Mouse (Mus musculus) gastrocnemius, adult 2 months (tissue): ENCODE results near the gene Dmd. TPM values are rescaled to one million over a fixed set of nuclear protein-coding genes. Genes with fewer than 3 reads are reported as not detected.
A peak's percentile ranks its signal among the peaks of the same experiment; 100 is the strongest.
"Not testable (repeated sequence)": the region's sequence is repeated elsewhere in the genome, so short reads cannot be mapped to it uniquely, and the experiment has no call there.

Experiments used
- DNase-seq: peaks from one replicate; pipeline ENCODE4 v3.0.0; 2022
- H3K27ac ChIP-seq: fragments of 200-600 bp; 2 replicates; pipeline ENCODE4 v1.8.1; 2022; ENCODE audit warnings: mild to moderate bottlenecking
- H3K4me3 ChIP-seq: fragments of 200-600 bp; 2 replicates; pipeline ENCODE4 v1.8.1; 2022; ENCODE audit warnings: mild to moderate bottlenecking, moderate library complexity
- CTCF ChIP-seq: fragments of 200-600 bp; IDR thresholded peaks from 2 replicates; pipeline ENCODE4 v1.8.1; 2022; ENCODE audit warnings: antibody characterized with exemption, mild to moderate bottlenecking, moderate library complexity
- intact Hi-C: fragments of 180-260 bp; cut with DNase I; formaldehyde crosslinking; loops from one replicate; pipeline ENCODE4 v1.15.1; 2025
- total RNA-seq, 2 experiments: library from RNA; stranded (reverse); gene quantifications; 2 replicates each; pipeline ENCODE4 v1.2.3; 2021

The Dmd gene
- total RNA-seq, 2 experiments from 2014 or later, result 103 to 111 TPM

DNA sequence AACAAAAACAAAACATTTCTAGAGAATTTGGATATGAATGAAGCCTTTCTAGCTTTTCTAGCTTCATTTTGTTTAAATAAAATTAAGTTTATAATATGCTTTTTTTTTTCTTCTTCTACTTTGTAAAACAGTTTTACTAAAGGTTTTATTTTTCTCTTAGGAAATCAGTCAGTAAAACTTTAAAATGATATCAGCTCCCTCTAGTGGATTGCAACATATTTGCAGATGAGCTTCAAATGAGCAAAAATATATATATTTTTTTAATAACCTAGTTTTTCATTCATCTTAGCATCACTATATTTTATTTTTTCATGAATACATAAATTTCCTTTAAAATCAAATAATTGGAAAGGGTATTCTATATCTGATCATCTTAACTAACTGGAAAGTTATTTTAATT lies 838.7 kb downstream of the Dmd start:
- TF ChIP-seq CTCF, result peak; percentile 41; the same call in 1 of the 2 replicates
- intact Hi-C loops, result no loop called here
- no peak for DNase-seq
- H3K4me3 ChIP-seq, result no peak overlapping the region
- no peak overlapping the region for H3K27ac ChIP-seq

GRCm38 (mm10) chrX:83867469-83867868 lies 918.8 kb downstream of the Dmd start:
- peak; percentile 58 for TF ChIP-seq CTCF
- intact Hi-C loops, H3K4me3 ChIP-seq, H3K27ac ChIP-seq: not testable (repeated sequence)
- peak; percentile 14 for DNase-seq

DNA sequence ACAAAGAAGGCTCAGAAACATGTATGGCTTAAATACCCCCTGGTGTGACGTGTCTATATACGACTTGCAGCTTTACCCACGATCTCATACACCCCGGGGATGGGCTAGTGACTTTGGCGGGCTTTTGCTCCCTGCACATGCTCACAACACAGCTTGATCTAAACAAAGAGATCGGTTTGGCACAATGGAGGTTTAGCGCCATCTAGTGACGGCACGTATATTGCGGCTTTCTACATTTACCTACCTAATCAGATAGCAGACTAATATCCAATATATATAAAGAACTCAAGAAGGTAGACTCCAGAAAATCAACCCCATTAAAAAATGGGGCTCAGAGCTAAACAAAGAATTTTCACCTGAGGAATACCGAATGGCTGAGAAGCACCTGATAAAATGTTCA lies 926.7 kb downstream of the Dmd start:
- H3K4me3 ChIP-seq, intact Hi-C loops: not testable (repeated sequence)
- peak; percentile 48 for TF ChIP-seq CTCF

GRCm38 (mm10) chrX:83975895-83976294 lies 1027.2 kb downstream of the Dmd start:
- no peak for TF ChIP-seq CTCF
- intact Hi-C loops, result no loop called here
- no peak for DNase-seq
- H3K27ac ChIP-seq, result no peak overlapping the region
- H3K4me3 ChIP-seq, result no peak overlapping the region

More for the DNA sequence above, 926.7 kb downstream of the Dmd start:
- not testable (repeated sequence) for H3K27ac ChIP-seq, DNase-seq

GRCm38 (mm10) chrX:84001294-84001693 lies 1052.6 kb downstream of the Dmd start:
- peak; percentile 67 for TF ChIP-seq CTCF
- DNase-seq, result peak; percentile 14
- intact Hi-C loops, result no loop called here
- Histone ChIP-seq H3K27ac (no peak overlapping the region), H3K4me3 (no peak overlapping the region)

- H3K27ac ChIP-seq, DNase-seq, H3K4me3 ChIP-seq, intact Hi-C loops: not testable (repeated sequence)
Measured at GRCm38 (mm10) chrX:84062431-84062830, 1113.8 kb downstream of the Dmd start.

- TF ChIP-seq CTCF, result no peak
Measured at GRCm38 (mm10) chrX:84165872-84166271, 1217.2 kb downstream of the Dmd start.

DNA sequence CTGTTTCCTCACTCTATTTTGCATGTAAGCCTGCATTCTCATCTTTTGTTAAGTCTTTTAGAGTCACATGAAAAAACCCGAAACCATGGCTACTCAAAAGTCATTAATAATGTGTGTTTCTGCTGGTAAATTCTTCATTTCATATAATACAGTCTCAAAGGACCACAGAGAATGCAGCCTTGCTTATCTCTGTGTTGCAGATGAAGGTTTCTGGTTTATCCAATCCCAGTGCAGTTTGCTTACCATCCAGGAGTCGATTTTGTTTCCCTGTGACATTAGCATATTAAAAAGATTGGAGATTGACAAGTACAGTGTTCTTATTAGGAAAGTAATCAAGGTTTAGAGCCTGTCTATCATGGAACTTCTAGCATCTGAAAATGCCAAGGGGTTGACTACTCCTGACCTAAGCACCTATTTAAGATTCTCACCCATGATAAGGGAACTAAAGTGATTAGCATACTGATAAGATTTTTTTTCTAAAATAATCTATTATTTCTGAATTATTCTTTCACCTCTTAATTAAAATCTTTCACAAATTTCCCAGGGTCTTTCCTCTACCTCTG lies 1292.7 kb downstream of the Dmd start:
- TF ChIP-seq CTCF, result no peak
- H3K4me3 ChIP-seq, result no peak overlapping the region
- no peak for DNase-seq
- intact Hi-C loops, result no loop called here
- no peak overlapping the region for H3K27ac ChIP-seq

More at GRCm38 (mm10) chrX:84165872-84166271, 1217.2 kb downstream of the Dmd start:
- H3K27ac ChIP-seq, result no peak overlapping the region
- intact Hi-C loops, result no loop called here
- DNase-seq, result no peak
- no peak overlapping the region for H3K4me3 ChIP-seq

- TF ChIP-seq CTCF, result no peak
- intact Hi-C loops, result no loop called here
- no peak overlapping the region for H3K4me3 ChIP-seq
- DNase-seq, result no peak
- no peak overlapping the region for H3K27ac ChIP-seq
Measured at GRCm38 (mm10) chrX:84330593-84330992, 1381.9 kb downstream of the Dmd start.

GRCm38 (mm10) chrX:84332177-84332576 lies 1383.5 kb downstream of the Dmd start:
- no peak for DNase-seq
- TF ChIP-seq CTCF, result no peak
- H3K4me3 ChIP-seq, result no peak overlapping the region
- intact Hi-C loops, result no loop called here
- H3K27ac ChIP-seq, result no peak overlapping the region

DNA sequence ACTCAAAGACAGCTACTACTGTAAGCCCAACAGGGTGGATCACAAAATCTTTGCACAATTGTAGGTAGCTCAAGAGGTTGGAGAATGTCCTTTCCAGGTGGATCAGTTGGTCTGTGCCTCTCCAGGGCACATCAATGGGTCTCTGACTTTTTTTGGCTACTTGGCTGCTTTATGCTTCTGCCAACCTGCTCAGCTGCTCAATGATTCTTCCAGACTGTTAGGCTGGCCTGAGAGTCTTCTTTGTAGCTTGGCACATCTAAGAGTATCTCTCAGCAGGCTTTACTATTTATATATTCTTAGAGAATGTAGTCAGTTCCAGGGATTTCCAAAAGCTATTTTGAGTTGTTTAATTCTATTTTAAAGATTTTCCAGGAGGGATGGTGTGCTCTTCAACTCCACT lies 1416.3 kb downstream of the Dmd start:
- TF ChIP-seq CTCF, result no peak
- Histone ChIP-seq H3K4me3 (no peak overlapping the region), H3K27ac (no peak overlapping the region)
- intact Hi-C loops, result no loop called here
- no peak for DNase-seq

GRCm38 (mm10) chrX:84435608-84436007 lies 1486.9 kb downstream of the Dmd start:
- Histone ChIP-seq H3K27ac (no peak overlapping the region), H3K4me3 (no peak overlapping the region)
- no peak for TF ChIP-seq CTCF
- DNase-seq, result no peak
- intact Hi-C loops, result no loop called here

- TF ChIP-seq CTCF, result no peak
- intact Hi-C loops, result no loop called here
- Histone ChIP-seq H3K27ac (no peak overlapping the region), H3K4me3 (no peak overlapping the region)
- DNase-seq, result no peak
Measured at GRCm38 (mm10) chrX:84436556-84436955, 1487.9 kb downstream of the Dmd start.

- no peak for DNase-seq
- no peak for TF ChIP-seq CTCF
- intact Hi-C loops, result no loop called here
- Histone ChIP-seq H3K27ac (no peak overlapping the region), H3K4me3 (no peak overlapping the region)
Measured at GRCm38 (mm10) chrX:84442996-84443395, 1494.3 kb downstream of the Dmd start.
